Mouse (Mus musculus): Measurements from ENCODE around the gene Tldc2. TPM values are rescaled to one million over a fixed set of nuclear protein-coding genes. Genes with fewer than 3 reads are reported as not detected.

Gene Tldc2
- polyA plus RNA-seq, 1 experiment from 2014 or later = not detected

GRCm38 (mm10) chr2:157108236-157108635 is 21.4 kb downstream of the Tldc2 start:
- Histone ChIP-seq H3K4me2 (ENCODE audit: low read depth, low read length, severe bottlenecking) (no peak overlapping the region), H3K27ac (ENCODE audit: low read depth, low read length) (no peak overlapping the region), H3K27me3 (ENCODE audit: control insufficient read depth, insufficient read depth, low read length) (no peaks in the 10 kb centered on the region), H3K9ac (ENCODE audit: low read length) (no peak overlapping the region), H3K9me3 (ENCODE audit: control insufficient read depth, low read length) (no peaks in the 10 kb centered on the region), H3K36me3 (ENCODE audit: control insufficient read depth, insufficient read depth, low read length) (no peaks in the 10 kb centered on the region; the same call in 1 of the 2 replicates), H3K4me1 (replicated peaks; ENCODE audit: control insufficient read depth, insufficient read depth, low read length) (no peaks in the 10 kb centered on the region), H3K4me3 (ENCODE audit: low read depth, low read length) (no peak overlapping the region)
- ATAC-seq (replicated peaks; ENCODE audit: low FRiP score) (no peak), DNase-seq (ENCODE audit: low spot score) (no peak)
- 90% methylated on average over 4 of the region's 4 CpGs for whole genome bisulfite sequencing

GRCm38 (mm10) chr2:157116964-157117363 is 30.1 kb downstream of the Tldc2 start:
- no peak overlapping the region for H3K4me3 ChIP-seq (ENCODE audit: low read depth, low read length)
- 29% methylated on average over 3 of the region's 3 CpGs for WGBS
- no peaks in the 10 kb centered on the region for H3K27me3 ChIP-seq (ENCODE audit: control insufficient read depth, insufficient read depth, low read length)
- no peak overlapping the region for H3K27ac ChIP-seq (ENCODE audit: low read depth, low read length)
- H3K4me1 ChIP-seq (replicated peaks; ENCODE audit: control insufficient read depth, insufficient read depth, low read length) = no peaks in the 10 kb centered on the region
- H3K36me3 ChIP-seq (ENCODE audit: control insufficient read depth, insufficient read depth, low read length) = peaks cover 3% of the 10 kb centered on the region; the same call in 1 of the 2 replicates
- ATAC-seq (replicated peaks; ENCODE audit: low FRiP score) = no peak
- no peaks in the 10 kb centered on the region for H3K9me3 ChIP-seq (ENCODE audit: control insufficient read depth, low read length)
- no peak for DNase-seq (ENCODE audit: low spot score)
- no peak overlapping the region for H3K4me2 ChIP-seq (ENCODE audit: low read depth, low read length, severe bottlenecking)
- H3K9ac ChIP-seq (ENCODE audit: low read length) = no peak overlapping the region

GRCm38 (mm10) chr2:157118556-157118955 is 31.7 kb downstream of the Tldc2 start:
- H3K4me1 ChIP-seq (replicated peaks; ENCODE audit: control insufficient read depth, insufficient read depth, low read length) = no peaks in the 10 kb centered on the region
- H3K9ac ChIP-seq (ENCODE audit: low read length) = no peak overlapping the region
- H3K9me3 ChIP-seq (ENCODE audit: control insufficient read depth, low read length) = no peaks in the 10 kb centered on the region
- 89% methylated on average over 4 of the region's 4 CpGs for WGBS
- DNase-seq (ENCODE audit: low spot score) = no peak
- H3K27me3 ChIP-seq (ENCODE audit: control insufficient read depth, insufficient read depth, low read length) = no peaks in the 10 kb centered on the region
- H3K4me2 ChIP-seq (ENCODE audit: low read depth, low read length, severe bottlenecking) = no peak overlapping the region
- H3K4me3 ChIP-seq (ENCODE audit: low read depth, low read length) = no peak overlapping the region
- H3K36me3 ChIP-seq (ENCODE audit: control insufficient read depth, insufficient read depth, low read length) = peaks cover 3% of the 10 kb centered on the region; the same call in 1 of the 2 replicates
- no peak for ATAC-seq (replicated peaks; ENCODE audit: low FRiP score)
- no peak overlapping the region for H3K27ac ChIP-seq (ENCODE audit: low read depth, low read length)

GRCm38 (mm10) chr2:157119075-157119474 is 32.2 kb downstream of the Tldc2 start:
- peaks cover under 1% of the 10 kb centered on the region; the same call in 1 of the 2 replicates for H3K36me3 ChIP-seq (ENCODE audit: control insufficient read depth, insufficient read depth, low read length)

GRCm38 (mm10) chr2:157121766-157122165 is 34.9 kb downstream of the Tldc2 start:
- H3K36me3 ChIP-seq (ENCODE audit: control insufficient read depth, insufficient read depth, low read length) = no peaks in the 10 kb centered on the region
- no peaks in the 10 kb centered on the region for H3K9me3 ChIP-seq (ENCODE audit: control insufficient read depth, low read length)
- H3K4me1 ChIP-seq (replicated peaks; ENCODE audit: control insufficient read depth, insufficient read depth, low read length) = no peaks in the 10 kb centered on the region
- no peak overlapping the region for H3K4me2 ChIP-seq (ENCODE audit: low read depth, low read length, severe bottlenecking)
- ATAC-seq (replicated peaks; ENCODE audit: low FRiP score) (no peak), DNase-seq (ENCODE audit: low spot score) (no peak)
- 92% methylated on average over 8 of the region's 8 CpGs for WGBS
- H3K27ac ChIP-seq (ENCODE audit: low read depth, low read length) = no peak overlapping the region
- H3K4me3 ChIP-seq (ENCODE audit: low read depth, low read length) = no peak overlapping the region
- H3K9ac ChIP-seq (ENCODE audit: low read length) = no peak overlapping the region
- no peaks in the 10 kb centered on the region for H3K27me3 ChIP-seq (ENCODE audit: control insufficient read depth, insufficient read depth, low read length)

More at GRCm38 (mm10) chr2:157119075-157119474, 32.2 kb downstream of the Tldc2 start:
- ATAC-seq (replicated peaks; ENCODE audit: low FRiP score) (no peak), DNase-seq (ENCODE audit: low spot score) (no peak)
- 85% methylated on average over 3 of the region's 3 CpGs for WGBS
- Histone ChIP-seq H3K27me3 (ENCODE audit: control insufficient read depth, insufficient read depth, low read length) (no peaks in the 10 kb centered on the region), H3K4me3 (ENCODE audit: low read depth, low read length) (no peak overlapping the region), H3K9me3 (ENCODE audit: control insufficient read depth, low read length) (no peaks in the 10 kb centered on the region), H3K4me1 (replicated peaks; ENCODE audit: control insufficient read depth, insufficient read depth, low read length) (no peaks in the 10 kb centered on the region), H3K27ac (ENCODE audit: low read depth, low read length) (no peak overlapping the region), H3K4me2 (ENCODE audit: low read depth, low read length, severe bottlenecking) (no peak overlapping the region), H3K9ac (ENCODE audit: low read length) (no peak overlapping the region)

GRCm38 (mm10) chr2:157125246-157125645 is 38.4 kb downstream of the Tldc2 start:
- no peak overlapping the region for H3K4me2 ChIP-seq (ENCODE audit: low read depth, low read length, severe bottlenecking)
- 90% methylated on average over 3 of the region's 3 CpGs for WGBS
- no peaks in the 10 kb centered on the region for H3K4me1 ChIP-seq (replicated peaks; ENCODE audit: control insufficient read depth, insufficient read depth, low read length)
- DNase-seq (ENCODE audit: low spot score) (no peak), ATAC-seq (replicated peaks; ENCODE audit: low FRiP score) (no peak)
- no peak overlapping the region for H3K4me3 ChIP-seq (ENCODE audit: low read depth, low read length)
- H3K27me3 ChIP-seq (ENCODE audit: control insufficient read depth, insufficient read depth, low read length) = no peaks in the 10 kb centered on the region
- no peak overlapping the region for H3K27ac ChIP-seq (ENCODE audit: low read depth, low read length)
- no peak overlapping the region for H3K9ac ChIP-seq (ENCODE audit: low read length)
- no peaks in the 10 kb centered on the region for H3K9me3 ChIP-seq (ENCODE audit: control insufficient read depth, low read length)
- H3K36me3 ChIP-seq (ENCODE audit: control insufficient read depth, insufficient read depth, low read length) = no peaks in the 10 kb centered on the region

- DNase-seq (ENCODE audit: low spot score) (no peak), ATAC-seq (replicated peaks; ENCODE audit: low FRiP score) (no peak)
- Histone ChIP-seq H3K36me3 (ENCODE audit: control insufficient read depth, insufficient read depth, low read length) (no peaks in the 10 kb centered on the region), H3K27ac (ENCODE audit: low read depth, low read length) (no peak overlapping the region), H3K4me2 (ENCODE audit: low read depth, low read length, severe bottlenecking) (no peak overlapping the region), H3K9ac (ENCODE audit: low read length) (no peak overlapping the region), H3K27me3 (ENCODE audit: control insufficient read depth, insufficient read depth, low read length) (no peaks in the 10 kb centered on the region), H3K4me3 (ENCODE audit: low read depth, low read length) (no peak overlapping the region), H3K9me3 (ENCODE audit: control insufficient read depth, low read length) (no peaks in the 10 kb centered on the region), H3K4me1 (replicated peaks; ENCODE audit: control insufficient read depth, insufficient read depth, low read length) (no peaks in the 10 kb centered on the region)
- WGBS = 88% methylated on average over 3 of the region's 3 CpGs
Measured at GRCm38 (mm10) chr2:157127370-157127769, 40.5 kb downstream of the Tldc2 start.

GRCm38 (mm10) chr2:157128072-157128471 is 41.2 kb downstream of the Tldc2 start:
- ATAC-seq (replicated peaks; ENCODE audit: low FRiP score) = no peak

GRCm38 (mm10) chr2:157129096-157129495 is 42.2 kb downstream of the Tldc2 start:
- H3K9ac ChIP-seq (ENCODE audit: low read length) = no peak overlapping the region
- no peak overlapping the region for H3K27ac ChIP-seq (ENCODE audit: low read depth, low read length)
- no peaks in the 10 kb centered on the region for H3K36me3 ChIP-seq (ENCODE audit: control insufficient read depth, insufficient read depth, low read length)
- no peaks in the 10 kb centered on the region for H3K27me3 ChIP-seq (ENCODE audit: control insufficient read depth, insufficient read depth, low read length)
- ATAC-seq (replicated peaks; ENCODE audit: low FRiP score) (no peak), DNase-seq (ENCODE audit: low spot score) (no peak)
- H3K9me3 ChIP-seq (ENCODE audit: control insufficient read depth, low read length) = no peaks in the 10 kb centered on the region
- WGBS = 93% methylated on average over 4 of the region's 4 CpGs
- H3K4me3 ChIP-seq (ENCODE audit: low read depth, low read length) = no peak overlapping the region
- no peak overlapping the region for H3K4me2 ChIP-seq (ENCODE audit: low read depth, low read length, severe bottlenecking)
- H3K4me1 ChIP-seq (replicated peaks; ENCODE audit: control insufficient read depth, insufficient read depth, low read length) = no peaks in the 10 kb centered on the region

More at GRCm38 (mm10) chr2:157128072-157128471, 41.2 kb downstream of the Tldc2 start:
- Histone ChIP-seq H3K27ac (ENCODE audit: low read depth, low read length) (no peak overlapping the region), H3K9ac (ENCODE audit: low read length) (no peak overlapping the region), H3K27me3 (ENCODE audit: control insufficient read depth, insufficient read depth, low read length) (no peaks in the 10 kb centered on the region), H3K4me2 (ENCODE audit: low read depth, low read length, severe bottlenecking) (no peak overlapping the region), H3K4me1 (replicated peaks; ENCODE audit: control insufficient read depth, insufficient read depth, low read length) (no peaks in the 10 kb centered on the region), H3K9me3 (ENCODE audit: control insufficient read depth, low read length) (no peaks in the 10 kb centered on the region), H3K4me3 (ENCODE audit: low read depth, low read length) (no peak overlapping the region), H3K36me3 (ENCODE audit: control insufficient read depth, insufficient read depth, low read length) (no peaks in the 10 kb centered on the region)
- 71% methylated on average over 4 of the region's 4 CpGs for WGBS
- no peak for DNase-seq (ENCODE audit: low spot score)
